8 mouse cellular contexts compared by ENCODE assay signal in the genomic region with DNA sequence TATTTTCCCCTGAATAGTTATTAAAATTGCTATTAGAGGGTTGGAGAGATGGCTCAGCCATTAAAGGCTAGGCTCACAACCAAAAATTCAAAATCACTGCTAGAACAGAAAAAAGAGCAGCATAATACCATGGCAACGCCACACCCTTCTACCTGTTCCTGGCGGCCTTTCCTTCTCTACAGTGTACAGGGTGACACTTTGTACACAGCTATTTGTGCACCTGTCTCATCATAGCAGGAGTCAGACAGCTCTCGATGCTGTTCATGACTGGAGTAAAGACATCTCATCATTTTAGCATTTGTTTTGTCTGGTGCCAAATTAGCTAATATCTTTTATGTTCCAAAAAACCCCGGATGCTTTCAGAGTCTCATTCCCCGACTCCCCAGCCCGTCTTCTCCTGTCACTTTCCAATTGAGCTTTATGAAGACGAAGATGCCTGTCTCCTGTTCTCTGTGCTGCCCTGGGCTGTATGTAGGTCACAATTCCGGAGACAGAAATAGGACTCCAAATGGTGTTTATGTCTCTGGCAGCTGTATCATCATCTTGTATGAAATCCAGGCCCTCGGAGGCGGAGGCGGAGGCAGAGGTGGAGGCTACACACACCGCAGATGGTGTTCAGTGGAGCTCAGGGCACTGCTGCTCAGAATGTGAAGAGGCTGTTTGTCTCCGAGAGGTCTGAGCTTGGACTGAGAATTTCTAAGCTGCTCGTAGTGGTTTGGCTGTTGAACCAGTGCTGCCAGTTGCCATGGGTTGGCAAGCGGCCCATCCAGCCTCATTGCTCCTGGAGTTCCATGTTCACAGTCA.
DNase-seq lines count a peak whose midpoint lies in the region; ATAC-seq and TF ChIP-seq lines count a peak whose summit lies in the region.

No protein-coding gene starts in this region.

- no peak overlapping the region for H3K4me2 ChIP-seq in lung, postnatal 0 days (replicated peaks; ENCODE audit: low read depth, low read length)

- TF ChIP-seq POLR2A in brain, embryonic 14.5 days (IDR thresholded peaks at IDR 0.05; ENCODE audit: borderline replicate concordance, extremely low read depth, insufficient read depth, insufficient read length, poor library complexity, severe bottlenecking), result no peak

- peak; percentile 53 for DNase-seq in brain, embryonic 14.5 days (ENCODE audit: low read depth)
- peak; percentile 71 for DNase-seq in cerebellum, adult 8-10 months
- peak; percentile 76 to 91 for DNase-seq in layer of hippocampus, adult 18-20 months (ENCODE audit: low spot score in 2 of 2)
- peak; percentile 11 for DNase-seq in lung, postnatal 0 days (ENCODE audit: low spot score)
- no peak for DNase-seq in B cell, adult 2 months
- no peak for DNase-seq in liver

- WGBS in lung, postnatal 0 days, result 52% methylated on average over 15 of the region's 15 CpGs

- no peaks in the 10 kb centered on the region for H3K27me3 ChIP-seq in lung, postnatal 0 days (replicated peaks; ENCODE audit: insufficient read depth, low read length)

- H3K9me3 ChIP-seq in lung, postnatal 0 days (ENCODE audit: low read length), result no peaks in the 10 kb centered on the region

- no peak for TF ChIP-seq EP300 in lung, postnatal 0 days (IDR thresholded peaks at IDR 0.05)

- no peak overlapping the region for H3K4me3 ChIP-seq in lung, postnatal 0 days (ENCODE audit: low read depth, low read length)

- no peak for TF ChIP-seq CTCF in brain, embryonic 14.5 days (IDR thresholded peaks at IDR 0.05; ENCODE audit: borderline replicate concordance, extremely low read depth, insufficient read depth, insufficient read length)
- no peak for TF ChIP-seq CTCF in lung, postnatal 0 days (IDR thresholded peaks at IDR 0.05)

- no peak overlapping the region for H3K27ac ChIP-seq in lung, postnatal 0 days (ENCODE audit: low read length)

- no peak overlapping the region for H3K9ac ChIP-seq in lung, postnatal 0 days (replicated peaks; ENCODE audit: low read depth)

- no peaks in the 10 kb centered on the region for H3K4me1 ChIP-seq in lung, postnatal 0 days (ENCODE audit: insufficient read depth, low read depth, low read length)

- no peaks in the 10 kb centered on the region for H3K36me3 ChIP-seq in lung, postnatal 0 days (ENCODE audit: insufficient read depth, low read length)

- ATAC-seq in lung, postnatal 0 days, result peak; percentile 14; the same call in 1 of the 2 replicates
- no peak for ATAC-seq in inflammation-experienced regulatory T-cells, adult 6 months
- no peak for ATAC-seq in erythroblast, adult 5-6 weeks (replicated peaks; ENCODE audit: low FRiP score, poor library complexity, severe bottlenecking)

Comparison
In these comparisons a context has a peak if more than half of its experiments do, and no peak if none do; other contexts are left out.
1. DNase-seq: peak in brain, embryonic 14.5 days (single experiment), cerebellum, adult 8-10 months (single experiment), layer of hippocampus, adult 18-20 months (2 of 2) and lung, postnatal 0 days (single experiment); none in B cell, adult 2 months (0 of 2) and liver (single experiment).